Mouse (Mus musculus) midbrain, embryonic 12.5 days (tissue): ENCODE results near the gene Nadk. TPM values are rescaled to one million over a fixed set of nuclear protein-coding genes. Genes with fewer than 3 reads are reported as not detected.
A peak's percentile ranks its signal among the peaks of the same experiment; 100 is the strongest.

ENCODE experiments used
- ATAC-seq: fragments of 200-750 bp; cut with Nextera tagmentation; 2 replicates; pipeline ENCODE4 v1.8.0; 2017; ENCODE audit warnings: low read depth, moderate TSS enrichment, moderate library complexity; ENCODE audit not compliant: low FRiP score
- H3K27ac ChIP-seq: fragments of 300-500 bp; sonication (generic); replicated peaks from 2 replicates; pipeline ENCODE4 v1.5.1; 2016; ENCODE audit warnings: mild to moderate bottlenecking
- H3K27me3 ChIP-seq: fragments of 300-500 bp; sonication (generic); 2 replicates; pipeline ENCODE4 v1.6.1; 2016; ENCODE audit warnings: mild to moderate bottlenecking
- H3K36me3 ChIP-seq: fragments of 300-500 bp; sonication (generic); 2 replicates; pipeline ENCODE4 v1.6.1; 2016
- H3K4me1 ChIP-seq: fragments of 300-500 bp; sonication (generic); 2 replicates; pipeline ENCODE4 v1.6.1; 2016
- H3K4me2 ChIP-seq: fragments of 300-500 bp; sonication (generic); replicated peaks from 2 replicates; pipeline ENCODE4 v1.6.1; 2016; ENCODE audit warnings: mild to moderate bottlenecking, moderate library complexity
- H3K4me3 ChIP-seq: fragments of 300-500 bp; sonication (generic); 2 replicates; pipeline ENCODE4 v1.5.1; 2016; ENCODE audit warnings: mild to moderate bottlenecking
- H3K9ac ChIP-seq: fragments of 300-500 bp; sonication (generic); replicated peaks from 2 replicates; pipeline ENCODE4 v1.6.1; 2016; ENCODE audit warnings: mild to moderate bottlenecking, moderate library complexity
- H3K9me3 ChIP-seq: fragments of 300-500 bp; sonication (generic); 2 replicates; pipeline ENCODE4 v1.6.1; 2016; ENCODE audit warnings: mild to moderate bottlenecking
- WGBS: fragments of 180-500 bp; shearing (Covaris S2); methylation state at CpG from one replicate; pipeline ENCODE4 v1.1.7; 2016; 5-methylcytosine and 5-hydroxymethylcytosine counted together
- polyA plus RNA-seq: library from polyadenylated mRNA; unstranded; fragments of >200 nt; fragmentation: Nextera tagmentation; extraction: Ambion mirVana; gene quantifications from 2 replicates; pipeline ENCODE4 v1.2.1, GENCODE M21; 2016

The Nadk gene
- 92.5 and 96.6 TPM in 2 replicates for polyA plus RNA-seq

- H3K9me3 ChIP-seq, result no peaks in the 10 kb centered on the region
- peaks cover 43% of the 10 kb centered on the region for H3K36me3 ChIP-seq
- no peaks in the 10 kb centered on the region for H3K27me3 ChIP-seq
- peak within 1 kb of the TSS; percentile 48; the same call in 1 of the 2 replicates for H3K9ac ChIP-seq
- H3K4me3 ChIP-seq, result peak within 1 kb of the TSS; percentile 85
- H3K4me1 ChIP-seq, result peaks cover 33% of the 10 kb centered on the region
- H3K27ac ChIP-seq, result peak within 1 kb of the TSS; percentile 92
- WGBS, result 78% methylated on average over 7 of the region's 7 CpGs
- H3K4me2 ChIP-seq, result peak within 1 kb of the TSS; percentile 75
- ATAC-seq, result no peak
Observed at GRCm38 (mm10) chr4:155561661-155562442, at the start of gene Nadk. Gene Nadk, plus strand, starts transcription at chr4:155562378.

GRCm38 (mm10) chr4:155514810-155515209, 47.4 kb upstream of the Nadk start:
- Histone ChIP-seq H3K27ac (no peak overlapping the region), H3K36me3 (0 out of 2 replicates have a peak, but pooled peaks cover 6% of the 10 kb centered on the region), H3K4me1 (no peaks in the 10 kb centered on the region), H3K27me3 (no peaks in the 10 kb centered on the region), H3K9me3 (no peaks in the 10 kb centered on the region), H3K4me2 (no peak overlapping the region), H3K9ac (no peak overlapping the region), H3K4me3 (no peak overlapping the region)
- ATAC-seq, result no peak
- WGBS, result 81% methylated on average over 2 of the region's 2 CpGs

- H3K36me3 ChIP-seq, result peaks cover 11% of the 10 kb centered on the region; the same call in 1 of the 2 replicates
- no peak overlapping the region for H3K27ac ChIP-seq
- H3K27me3 ChIP-seq, result no peaks in the 10 kb centered on the region
- no peak for ATAC-seq
- H3K9me3 ChIP-seq, result no peaks in the 10 kb centered on the region
- H3K9ac ChIP-seq, result no peak overlapping the region
- H3K4me3 ChIP-seq, result no peak overlapping the region
- WGBS, result 83% methylated on average over 7 of the region's 7 CpGs
- no peak overlapping the region for H3K4me2 ChIP-seq
- H3K4me1 ChIP-seq, result no peaks in the 10 kb centered on the region
Observed at GRCm38 (mm10) chr4:155517948-155518517, 44.1 kb upstream of the Nadk start.

- Histone ChIP-seq H3K4me1 (no peaks in the 10 kb centered on the region), H3K4me3 (no peak overlapping the region), H3K4me2 (no peak overlapping the region), H3K27ac (no peak overlapping the region), H3K36me3 (peaks cover 18% of the 10 kb centered on the region; the same call in 1 of the 2 replicates), H3K9me3 (no peaks in the 10 kb centered on the region), H3K9ac (no peak overlapping the region), H3K27me3 (no peaks in the 10 kb centered on the region)
- WGBS, result 84% methylated on average over 7 of the region's 7 CpGs
- ATAC-seq, result no peak
Observed at GRCm38 (mm10) chr4:155522327-155522726, 39.9 kb upstream of the Nadk start.

GRCm38 (mm10) chr4:155525751-155526150, 36.4 kb upstream of the Nadk start:
- no peaks in the 10 kb centered on the region for H3K4me1 ChIP-seq
- 92% methylated on average over 5 of the region's 5 CpGs for WGBS
- no peak overlapping the region for H3K27ac ChIP-seq
- H3K27me3 ChIP-seq, result no peaks in the 10 kb centered on the region
- no peak overlapping the region for H3K9ac ChIP-seq
- H3K4me3 ChIP-seq, result no peak overlapping the region
- ATAC-seq, result no peak
- peaks cover 47% of the 10 kb centered on the region for H3K36me3 ChIP-seq
- H3K9me3 ChIP-seq, result no peaks in the 10 kb centered on the region
- no peak overlapping the region for H3K4me2 ChIP-seq

- no peak overlapping the region for H3K27ac ChIP-seq
- no peak overlapping the region for H3K4me3 ChIP-seq
- H3K4me2 ChIP-seq, result no peak overlapping the region
- H3K9ac ChIP-seq, result no peak overlapping the region
- H3K9me3 ChIP-seq, result no peaks in the 10 kb centered on the region
- no peak for ATAC-seq
- no peaks in the 10 kb centered on the region for H3K4me1 ChIP-seq
- WGBS, result 86% methylated on average over 3 of the region's 3 CpGs
- H3K36me3 ChIP-seq, result peaks cover 68% of the 10 kb centered on the region
- no peaks in the 10 kb centered on the region for H3K27me3 ChIP-seq
Observed at GRCm38 (mm10) chr4:155529294-155529693, 32.9 kb upstream of the Nadk start.

- Histone ChIP-seq H3K4me3 (no peak overlapping the region), H3K9me3 (no peaks in the 10 kb centered on the region), H3K4me2 (no peak overlapping the region), H3K27me3 (no peaks in the 10 kb centered on the region), H3K27ac (no peak overlapping the region), H3K9ac (no peak overlapping the region), H3K4me1 (no peaks in the 10 kb centered on the region), H3K36me3 (peaks cover 72% of the 10 kb centered on the region)
- WGBS, result 95% methylated on average over 7 of the region's 7 CpGs
- no peak for ATAC-seq
Observed at GRCm38 (mm10) chr4:155549993-155550392, 12.2 kb upstream of the Nadk start.

GRCm38 (mm10) chr4:155550446-155550845, 11.7 kb upstream of the Nadk start:
- ATAC-seq, result no peak
- H3K27me3 ChIP-seq, result no peaks in the 10 kb centered on the region
- WGBS, result 98% methylated on average over 2 of the region's 2 CpGs
- H3K9ac ChIP-seq, result no peak overlapping the region
- H3K27ac ChIP-seq, result no peak overlapping the region
- H3K9me3 ChIP-seq, result no peaks in the 10 kb centered on the region
- H3K4me3 ChIP-seq, result no peak overlapping the region
- H3K4me1 ChIP-seq, result no peaks in the 10 kb centered on the region
- H3K36me3 ChIP-seq, result peaks cover 72% of the 10 kb centered on the region
- H3K4me2 ChIP-seq, result no peak overlapping the region

- WGBS, result 98% methylated on average over 4 of the region's 4 CpGs
- ATAC-seq, result no peak
- Histone ChIP-seq H3K9me3 (no peaks in the 10 kb centered on the region), H3K27me3 (no peaks in the 10 kb centered on the region), H3K4me2 (no peak overlapping the region), H3K4me3 (no peak overlapping the region), H3K27ac (no peak overlapping the region), H3K9ac (no peak overlapping the region), H3K36me3 (peaks cover 74% of the 10 kb centered on the region), H3K4me1 (no peaks in the 10 kb centered on the region)
Observed at GRCm38 (mm10) chr4:155551073-155551472, 11.1 kb upstream of the Nadk start.

GRCm38 (mm10) chr4:155552917-155553532, 9.2 kb upstream of the Nadk start:
- Histone ChIP-seq H3K9me3 (no peaks in the 10 kb centered on the region), H3K9ac (no peak overlapping the region), H3K4me3 (no peak overlapping the region), H3K4me2 (no peak overlapping the region), H3K27me3 (no peaks in the 10 kb centered on the region), H3K36me3 (peaks cover 86% of the 10 kb centered on the region), H3K27ac (no peak overlapping the region), H3K4me1 (no peaks in the 10 kb centered on the region)
- WGBS, result 92% methylated on average over 6 of the region's 6 CpGs
- no peak for ATAC-seq

- no peak for ATAC-seq
- Histone ChIP-seq H3K4me1 (no peaks in the 10 kb centered on the region), H3K27ac (no peak overlapping the region), H3K36me3 (peaks cover 91% of the 10 kb centered on the region), H3K27me3 (no peaks in the 10 kb centered on the region), H3K9me3 (no peaks in the 10 kb centered on the region), H3K4me3 (no peak overlapping the region), H3K4me2 (no peak overlapping the region), H3K9ac (no peak overlapping the region)
- 86% methylated on average over 4 of the region's 4 CpGs for WGBS
Observed at GRCm38 (mm10) chr4:155554880-155555279, 7.3 kb upstream of the Nadk start.

GRCm38 (mm10) chr4:155555464-155555863, 6.7 kb upstream of the Nadk start:
- Histone ChIP-seq H3K9me3 (no peaks in the 10 kb centered on the region), H3K9ac (no peak overlapping the region), H3K27me3 (no peaks in the 10 kb centered on the region), H3K4me1 (no peaks in the 10 kb centered on the region), H3K4me2 (no peak overlapping the region), H3K27ac (no peak overlapping the region), H3K4me3 (no peak overlapping the region), H3K36me3 (peaks cover 97% of the 10 kb centered on the region)
- ATAC-seq, result no peak
- 60% methylated on average over 1 of the region's 1 CpGs for WGBS
